ENCODE assay signal across 10 mouse cellular contexts in the genomic region with DNA sequence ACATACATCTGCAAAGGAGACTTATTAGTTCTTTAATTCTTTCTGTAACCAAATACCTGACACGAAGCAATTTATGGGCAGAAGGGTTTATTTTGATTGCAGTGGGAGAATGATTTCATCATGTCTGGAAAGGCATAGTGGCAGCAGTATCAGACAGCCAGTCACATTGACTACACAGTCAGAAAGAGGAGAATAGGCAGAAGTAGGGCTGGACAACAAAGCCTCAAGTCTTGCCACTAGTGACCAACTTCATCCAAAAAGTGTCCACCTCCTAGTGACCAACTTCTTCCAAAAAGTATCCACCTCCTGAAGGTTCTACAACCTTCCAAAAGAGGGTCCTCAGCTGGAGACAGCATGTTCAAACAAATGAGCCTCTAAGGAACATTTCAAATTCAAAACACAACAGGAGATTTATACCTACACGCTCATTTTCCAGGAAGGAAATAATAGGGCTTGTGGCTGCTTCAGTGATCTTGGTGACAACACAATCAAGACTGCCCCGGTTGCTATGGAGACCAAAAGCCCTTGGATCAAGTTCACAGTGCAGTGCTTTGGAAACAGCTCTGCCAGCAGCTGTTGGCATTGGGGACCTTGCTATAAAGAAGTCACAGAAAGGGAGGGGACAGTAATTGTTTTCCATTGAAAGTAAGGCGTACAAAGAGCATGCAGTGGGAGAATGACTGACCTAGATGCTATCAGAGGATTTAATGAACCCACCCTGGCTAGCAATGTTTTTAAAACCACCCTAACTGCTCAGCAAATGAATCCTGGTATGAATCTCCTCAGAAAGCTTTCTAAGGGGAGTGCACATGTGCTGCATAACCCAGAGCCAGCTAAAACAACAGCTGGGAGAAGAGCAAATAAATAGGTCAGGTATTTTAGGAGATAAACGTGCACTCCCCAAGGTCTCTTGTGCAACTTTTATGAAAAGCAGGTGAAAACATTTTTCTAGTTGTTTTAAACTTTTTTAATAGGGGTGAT.
DNase-seq lines count a peak whose midpoint lies in the region; ATAC-seq lines count a peak whose summit lies in the region.
"Had no signal": no experiment of that assay in that cellular context is flagged by ENCODE, and none has a peak within 500 bp of the region (broad histone marks: within the 10 kb centered on the region; RNA-seq: fewer than 3 reads in every experiment).

No protein-coding gene starts in this region.

- WGBS in embryonic facial prominence, embryonic 11.5 days, result 44% methylated on average over 5 of the region's 5 CpGs
- 36% methylated on average over 5 of the region's 5 CpGs for WGBS in hindbrain, embryonic 15.5 days

- no peak overlapping the region for H3K4me2 ChIP-seq in embryonic facial prominence, embryonic 11.5 days (ENCODE audit: low read depth, low read length)
- H3K4me2 ChIP-seq in hindbrain, embryonic 15.5 days, result no peak overlapping the region
- H3K4me2 ChIP-seq: embryonic facial prominence, embryonic 12.5 days; stomach, embryonic 15.5 days had no signal

- ATAC-seq in embryonic facial prominence, embryonic 11.5 days (replicated peaks; ENCODE audit: insufficient number of reproducible peaks, low FRiP score, low TSS enrichment, low read depth), result peak; percentile 65
- ATAC-seq in hindbrain, embryonic 15.5 days (ENCODE audit: low FRiP score, low read depth), result peak; percentile 92

- H3K27ac ChIP-seq in embryonic facial prominence, embryonic 11.5 days (replicated peaks; ENCODE audit: low read depth, low read length), result no peak overlapping the region
- peak overlapping the region; percentile 63 for H3K27ac ChIP-seq in hindbrain, embryonic 15.5 days (replicated peaks)
- H3K27ac ChIP-seq: embryonic facial prominence, embryonic 12.5 days; stomach, embryonic 15.5 days had no signal

- intact Hi-C loops in left cerebral cortex, postnatal 10 days (cut with DNase I), result no loop called here

- H3K36me3 ChIP-seq in embryonic facial prominence, embryonic 11.5 days (replicated peaks; ENCODE audit: control insufficient read depth, insufficient read depth, low read depth, low read length), result no peaks in the 10 kb centered on the region
- H3K36me3 ChIP-seq in hindbrain, embryonic 15.5 days, result no peaks in the 10 kb centered on the region
- H3K36me3 ChIP-seq: embryonic facial prominence, embryonic 12.5 days; stomach, embryonic 15.5 days had no signal

- H3K27me3 ChIP-seq in embryonic facial prominence, embryonic 11.5 days (ENCODE audit: control insufficient read depth, insufficient read depth, low read length), result no peaks in the 10 kb centered on the region
- no peaks in the 10 kb centered on the region for H3K27me3 ChIP-seq in hindbrain, embryonic 15.5 days
- H3K27me3 ChIP-seq: embryonic facial prominence, embryonic 12.5 days; stomach, embryonic 15.5 days had no signal

- H3K4me1 ChIP-seq in embryonic facial prominence, embryonic 11.5 days (ENCODE audit: control insufficient read depth, insufficient read depth, low read length), result no peaks in the 10 kb centered on the region
- 0 out of 2 replicates have a peak, but pooled peaks cover 5% of the 10 kb centered on the region for H3K4me1 ChIP-seq in hindbrain, embryonic 15.5 days (replicated peaks)
- H3K4me1 ChIP-seq: embryonic facial prominence, embryonic 12.5 days; stomach, embryonic 15.5 days had no signal

- DNase-seq in layer of hippocampus, adult 18-20 months (ENCODE audit: low spot score in 2 of 2), result peak; percentile 5 to 8
- no peak for DNase-seq in layer of hippocampus, postnatal 25 days (ENCODE audit: extremely low spot score in 1 of 2, low spot score in 1 of 2)
- peak; percentile 72 for DNase-seq in embryonic facial prominence, embryonic 11.5 days (ENCODE audit: low spot score)
- peak; percentile 11 to 23 for DNase-seq in left cerebral cortex, postnatal 10 days (ENCODE audit: extremely low spot score in 1 of 2, low spot score in 2 of 2)
- peak; percentile 45 for DNase-seq in ovary, adult 18-20 months (ENCODE audit: low spot score)
- DNase-seq in thymus, postnatal 4 days, result no peak
- DNase-seq in urinary bladder, adult 18-20 months (ENCODE audit: low spot score in 2 of 2), result no peak

- H3K9me3 ChIP-seq in embryonic facial prominence, embryonic 11.5 days (replicated peaks; ENCODE audit: control insufficient read depth, low read length), result no peaks in the 10 kb centered on the region
- no peaks in the 10 kb centered on the region for H3K9me3 ChIP-seq in hindbrain, embryonic 15.5 days
- H3K9me3 ChIP-seq: embryonic facial prominence, embryonic 12.5 days; stomach, embryonic 15.5 days had no signal

- H3K9ac ChIP-seq in embryonic facial prominence, embryonic 11.5 days (replicated peaks; ENCODE audit: low read length), result no peak overlapping the region
- no peak overlapping the region for H3K9ac ChIP-seq in hindbrain, embryonic 15.5 days
- H3K9ac ChIP-seq: embryonic facial prominence, embryonic 12.5 days; stomach, embryonic 15.5 days had no signal

- H3K4me3 ChIP-seq in embryonic facial prominence, embryonic 11.5 days (ENCODE audit: low read depth, low read length), result no peak overlapping the region
- no peak overlapping the region for H3K4me3 ChIP-seq in hindbrain, embryonic 15.5 days
- H3K4me3 ChIP-seq: embryonic facial prominence, embryonic 12.5 days; stomach, embryonic 15.5 days had no signal

Comparison
In these comparisons a context has a peak if more than half of its experiments do, and no peak if none do; other contexts are left out.
1. DNase-seq: peak in layer of hippocampus, adult 18-20 months (2 of 2), embryonic facial prominence, embryonic 11.5 days (single experiment), left cerebral cortex, postnatal 10 days (2 of 2) and ovary, adult 18-20 months (single experiment); none in layer of hippocampus, postnatal 25 days (0 of 2), thymus, postnatal 4 days (single experiment) and urinary bladder, adult 18-20 months (0 of 2).